Mouse (Mus musculus) cerebellum, adult 18-20 months (tissue): ENCODE data around the gene Akip1.

ENCODE experiments used
- DNase-seq, 2 experiments: peaks; one replicate each; pipeline ENCODE4 v3.0.0; 2021

Gene Akip1

GRCm38 (mm10) chr7:109708961-109709382 lies 5.5 kb downstream of the Akip1 start:
- no peak for DNase-seq

GRCm38 (mm10) chr7:109710069-109710468 lies 6.6 kb downstream of the Akip1 start:
- DNase-seq = no peak

GRCm38 (mm10) chr7:109712198-109712597 lies 8.7 kb downstream of the Akip1 start:
- DNase-seq = no peak

GRCm38 (mm10) chr7:109713434-109713982 lies 10.0 kb downstream of the Akip1 start:
- DNase-seq = no peak

GRCm38 (mm10) chr7:109719286-109719685 lies 15.8 kb downstream of the Akip1 start:
- peak; percentile 31 to 42 for DNase-seq

- DNase-seq = no peak
Measured at GRCm38 (mm10) chr7:109722618-109723017, 19.1 kb downstream of the Akip1 start.

- no peak for DNase-seq
Measured at GRCm38 (mm10) chr7:109723114-109723513, 19.6 kb downstream of the Akip1 start.

- DNase-seq = no peak
Measured at GRCm38 (mm10) chr7:109723697-109724096, 20.2 kb downstream of the Akip1 start, which contains the start of gene BC051019. TSS of gene BC051019 (minus strand) at chr7:109723850.

GRCm38 (mm10) chr7:109731626-109732025 lies 28.1 kb downstream of the Akip1 start, which contains the start of gene Ascl3:
TSS of gene Ascl3 (minus strand) at chr7:109731726.
- no peak for DNase-seq

GRCm38 (mm10) chr7:109734806-109735205 lies 31.3 kb downstream of the Akip1 start:
- no peak for DNase-seq

- no peak for DNase-seq
Measured at GRCm38 (mm10) chr7:109739822-109740370, 36.4 kb downstream of the Akip1 start.

- DNase-seq = no peak
Measured at GRCm38 (mm10) chr7:109741060-109741459, 37.6 kb downstream of the Akip1 start.

- DNase-seq = no peak
Measured at GRCm38 (mm10) chr7:109741703-109742102, 38.2 kb downstream of the Akip1 start.

GRCm38 (mm10) chr7:109747747-109748146 lies 44.3 kb downstream of the Akip1 start:
- no peak for DNase-seq

GRCm38 (mm10) chr7:109751427-109752007 lies 48.0 kb downstream of the Akip1 start:
- DNase-seq = no peak

- DNase-seq = peak; percentile 82 to 88
Measured at GRCm38 (mm10) chr7:109752008-109752925, 48.8 kb downstream of the Akip1 start, which contains the start of gene Tmem9b. TSS of gene Tmem9b (minus strand) at chr7:109752875.

- no peak for DNase-seq
Measured at GRCm38 (mm10) chr7:109754034-109754433, 50.5 kb downstream of the Akip1 start.

GRCm38 (mm10) chr7:109756291-109756690 lies 52.8 kb downstream of the Akip1 start:
- no peak for DNase-seq
